Mouse (Mus musculus) megakaryocyte, embryonic 14.5 days (primary cell): ENCODE data around the gene Col7a1. TPM values are rescaled to one million over a fixed set of nuclear protein-coding genes. Genes with fewer than 3 reads are reported as not detected.

Experiments
- H3K27me3 ChIP-seq: replicated peaks from 2 replicates; pipeline ENCODE3; 2012; ENCODE audit warnings: inconsistent platforms
- H3K36me3 ChIP-seq: replicated peaks from 2 replicates; pipeline ENCODE3; 2012; ENCODE audit warnings: low read length, inconsistent platforms, mixed read lengths
- H3K4me1 ChIP-seq: 2 replicates; pipeline ENCODE4 v1.6.1; 2012; ENCODE audit warnings: inconsistent platforms
- H3K4me3 ChIP-seq: replicated peaks from 2 replicates; pipeline ENCODE3; 2012; ENCODE audit warnings: moderate library complexity, mild to moderate bottlenecking, inconsistent platforms
- H3K9me3 ChIP-seq: 2 replicates; pipeline ENCODE4 v1.6.1; 2012; ENCODE audit warnings: inconsistent platforms
- FLI1 ChIP-seq: IDR thresholded peaks from 2 replicates; pipeline ENCODE4 v1.6.1; 2012; ENCODE audit warnings: low read length, inconsistent platforms, mixed read lengths
- GATA1 ChIP-seq: IDR thresholded peaks from 3 replicates; pipeline ENCODE4 v1.6.1; 2012; ENCODE audit warnings: mixed read lengths, low read length, inconsistent platforms, borderline replicate concordance
- polyA plus RNA-seq: library from polyadenylated mRNA; stranded (reverse); fragments of >175 nt; gene quantifications from 2 replicates; pipeline ENCODE4 v1.2.3, GENCODE M21; 2012; ENCODE audit warnings: low replicate concordance; ENCODE audit not compliant: insufficient read depth

Gene Col7a1
- polyA plus RNA-seq, 1 experiment, result 0.36 TPM

- Histone ChIP-seq H3K4me3 (no peak overlapping the region), H3K27me3 (no peaks in the 10 kb centered on the region), H3K36me3 (peaks cover 94% of the 10 kb centered on the region), H3K4me1 (peaks cover 13% of the 10 kb centered on the region; the same call in 1 of the 2 replicates), H3K9me3 (no peaks in the 10 kb centered on the region)
- no peak for TF ChIP-seq GATA1
- TF ChIP-seq FLI1, result no peak
These were observed 8.3 kb upstream of the Col7a1 start for GRCm38 (mm10) chr9:108945111-108945510.

GRCm38 (mm10) chr9:108945608-108946007 is 7.8 kb upstream of the Col7a1 start:
- Histone ChIP-seq H3K27me3 (no peaks in the 10 kb centered on the region), H3K4me3 (no peak overlapping the region), H3K36me3 (peaks cover 95% of the 10 kb centered on the region), H3K9me3 (no peaks in the 10 kb centered on the region), H3K4me1 (peaks cover 13% of the 10 kb centered on the region; the same call in 1 of the 2 replicates)
- no peak for TF ChIP-seq GATA1
- no peak for TF ChIP-seq FLI1

GRCm38 (mm10) chr9:108949231-108949966 is 4.0 kb upstream of the Col7a1 start:
- Histone ChIP-seq H3K4me3 (no peak overlapping the region), H3K4me1 (peaks cover 13% of the 10 kb centered on the region), H3K36me3 (peaks cover 68% of the 10 kb centered on the region), H3K27me3 (peaks cover 22% of the 10 kb centered on the region), H3K9me3 (no peaks in the 10 kb centered on the region)
- TF ChIP-seq GATA1 (no peak), FLI1 (no peak)

DNA sequence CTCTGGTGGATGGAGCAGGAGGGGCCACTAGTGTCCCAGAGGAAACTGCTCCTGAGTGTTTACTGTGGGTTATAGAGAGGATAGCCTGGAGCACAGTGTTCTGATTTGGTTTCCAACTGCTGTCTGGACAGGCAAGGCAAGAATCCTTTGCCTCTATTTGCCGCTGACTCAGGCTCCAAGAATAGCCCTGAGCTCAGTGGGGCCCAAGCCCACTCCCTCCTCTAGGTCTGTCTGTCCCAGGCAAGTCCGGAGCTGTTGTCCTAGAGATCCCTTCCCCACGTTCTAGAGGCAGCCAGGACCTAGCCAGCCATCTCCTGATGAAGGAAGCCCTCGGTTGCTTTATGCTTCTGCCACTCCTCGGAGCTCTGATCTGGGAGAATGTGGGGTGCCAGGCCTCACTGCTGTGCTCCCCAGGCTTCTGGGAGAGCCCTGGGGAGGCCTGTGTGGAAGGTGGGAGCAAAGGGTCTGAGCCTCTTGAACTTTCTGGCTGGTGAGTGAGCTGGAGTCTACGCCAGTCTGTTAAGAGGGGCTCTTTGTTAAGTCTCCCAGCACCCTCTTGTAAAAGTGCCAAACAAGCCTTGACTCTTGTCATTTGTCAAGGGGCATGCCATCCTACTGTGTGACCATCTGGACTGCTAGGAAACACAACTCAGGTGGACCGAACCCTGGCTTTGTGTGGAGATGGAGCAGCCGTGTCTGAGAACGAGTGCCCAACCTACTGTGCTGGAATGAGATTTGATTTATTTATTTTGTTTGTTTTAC is 3.2 kb upstream of the Col7a1 start:
- Histone ChIP-seq H3K4me3 (no peak overlapping the region), H3K4me1 (peaks cover 15% of the 10 kb centered on the region), H3K27me3 (peaks cover 27% of the 10 kb centered on the region), H3K9me3 (no peaks in the 10 kb centered on the region), H3K36me3 (peaks cover 61% of the 10 kb centered on the region)
- TF ChIP-seq GATA1 (no peak), FLI1 (no peak)

GRCm38 (mm10) chr9:108955241-108955640 is 1.9 kb downstream of the Col7a1 start:
- Histone ChIP-seq H3K4me3 (no peak overlapping the region), H3K4me1 (peaks cover 23% of the 10 kb centered on the region), H3K9me3 (no peaks in the 10 kb centered on the region), H3K36me3 (peaks cover 10% of the 10 kb centered on the region), H3K27me3 (peaks cover 73% of the 10 kb centered on the region)
- TF ChIP-seq FLI1 (no peak), GATA1 (no peak)

GRCm38 (mm10) chr9:108955846-108956245 is 2.5 kb downstream of the Col7a1 start:
- H3K36me3 ChIP-seq, result peaks cover 7% of the 10 kb centered on the region
- H3K27me3 ChIP-seq, result peaks cover 78% of the 10 kb centered on the region
- peaks cover 23% of the 10 kb centered on the region for H3K4me1 ChIP-seq
- no peaks in the 10 kb centered on the region for H3K9me3 ChIP-seq
- no peak for TF ChIP-seq GATA1
- TF ChIP-seq FLI1, result no peak
- no peak overlapping the region for H3K4me3 ChIP-seq

DNA sequence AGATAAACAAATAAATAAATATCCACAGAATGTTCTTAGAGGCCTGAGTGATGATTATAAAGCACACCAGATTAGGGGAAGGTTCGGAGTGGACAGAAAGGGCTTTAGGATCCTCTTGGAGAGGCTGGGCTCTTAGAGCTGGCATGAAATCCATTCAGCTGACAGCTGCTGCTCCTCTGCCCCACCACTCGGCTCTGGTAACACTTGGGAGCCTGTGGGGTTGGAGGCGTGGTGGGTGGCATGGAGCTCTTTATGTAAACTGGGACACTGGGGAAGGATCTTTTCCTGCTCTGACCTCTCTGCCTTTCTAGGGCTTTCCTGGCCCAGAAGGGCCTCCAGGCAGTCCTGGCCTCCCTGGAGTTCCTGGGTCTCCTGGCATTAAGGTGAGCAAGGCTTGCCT is 10.2 kb downstream of the Col7a1 start:
- H3K4me3 ChIP-seq, result no peak overlapping the region
- H3K4me1 ChIP-seq, result peaks cover 5% of the 10 kb centered on the region
- no peaks in the 10 kb centered on the region for H3K36me3 ChIP-seq
- peaks cover 79% of the 10 kb centered on the region for H3K27me3 ChIP-seq
- H3K9me3 ChIP-seq, result no peaks in the 10 kb centered on the region
- TF ChIP-seq FLI1 (no peak), GATA1 (no peak)

GRCm38 (mm10) chr9:108964338-108964737 is 11.0 kb downstream of the Col7a1 start:
- Histone ChIP-seq H3K9me3 (no peaks in the 10 kb centered on the region), H3K4me3 (no peak overlapping the region), H3K36me3 (no peaks in the 10 kb centered on the region), H3K4me1 (no peaks in the 10 kb centered on the region), H3K27me3 (peaks cover 79% of the 10 kb centered on the region)
- TF ChIP-seq FLI1 (no peak), GATA1 (no peak)

DNA sequence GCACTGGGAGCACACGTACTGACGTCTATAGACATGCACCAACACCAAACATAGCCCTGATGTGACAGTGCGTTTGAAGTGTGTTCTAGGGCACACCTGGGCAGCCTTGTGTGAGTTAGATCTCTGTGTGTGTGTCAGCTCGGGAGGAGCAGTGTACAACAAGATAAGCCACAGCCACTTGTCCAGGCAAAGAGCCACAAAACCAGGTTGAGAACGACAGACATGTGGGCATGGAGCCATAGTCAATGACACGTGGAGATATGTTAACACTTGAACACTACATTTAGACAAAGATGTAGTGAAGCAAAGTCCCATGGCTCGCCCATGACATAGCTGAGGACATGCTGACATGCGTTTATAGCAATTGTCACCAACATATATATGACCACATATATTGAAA is 17.2 kb downstream of the Col7a1 start:
- no peaks in the 10 kb centered on the region for H3K4me1 ChIP-seq
- H3K27me3 ChIP-seq, result peaks cover 81% of the 10 kb centered on the region
- H3K36me3 ChIP-seq, result no peaks in the 10 kb centered on the region
- TF ChIP-seq FLI1, result no peak
- TF ChIP-seq GATA1, result no peak
- H3K4me3 ChIP-seq, result no peak overlapping the region
- no peaks in the 10 kb centered on the region for H3K9me3 ChIP-seq

GRCm38 (mm10) chr9:108976483-108976882 is 23.1 kb downstream of the Col7a1 start:
- no peaks in the 10 kb centered on the region for H3K36me3 ChIP-seq
- H3K4me1 ChIP-seq, result no peaks in the 10 kb centered on the region; the same call in 1 of the 2 replicates
- peaks cover 67% of the 10 kb centered on the region for H3K27me3 ChIP-seq
- no peak for TF ChIP-seq GATA1
- no peak for TF ChIP-seq FLI1
- no peak overlapping the region for H3K4me3 ChIP-seq
- H3K9me3 ChIP-seq, result no peaks in the 10 kb centered on the region
